Mouse (Mus musculus) MEL (cell line): ENCODE measurements around the gene Baz1a.

Experiments
- MEF2A ChIP-seq: IDR thresholded peaks from 2 replicates; pipeline ENCODE4 v1.6.1; 2014; ENCODE audit warnings: low read depth, mild to moderate bottlenecking, inconsistent platforms, low read length, improper control_type of control experiment; ENCODE audit not compliant: poor library complexity, insufficient replicate concordance, severe bottlenecking; ENCODE audit errors: extremely low read depth
- TCF12 ChIP-seq: IDR thresholded peaks from 2 replicates; pipeline ENCODE4 v1.6.1; 2014; ENCODE audit warnings: low read depth, mild to moderate bottlenecking, inconsistent platforms, low read length, improper control_type of control experiment, moderate library complexity
- UBTF ChIP-seq: IDR thresholded peaks from 2 replicates; pipeline ENCODE4 v1.6.1; 2012; ENCODE audit warnings: low read depth, mild to moderate bottlenecking, inconsistent platforms, low read length, improper control_type of control experiment, moderate library complexity, borderline replicate concordance; ENCODE audit not compliant: insufficient read depth
- USF2 ChIP-seq, 2 experiments: IDR thresholded peaks; 2 replicates each; pipeline ENCODE4 v1.6.1; 2011 to 2012; ENCODE audit warnings: improper control_type of control experiment in 2 of 2, low read length in 2 of 2, borderline replicate concordance in 1 of 2, inconsistent platforms in 1 of 2, low read depth in 1 of 2, mild to moderate bottlenecking in 1 of 2; ENCODE audit not compliant: insufficient read depth in 1 of 2
- ZMIZ1 ChIP-seq: IDR thresholded peaks from 2 replicates; pipeline ENCODE4 v1.6.1; 2012; ENCODE audit warnings: low read depth, mild to moderate bottlenecking, inconsistent platforms, low read length, improper control_type of control experiment, moderate library complexity

- TF ChIP-seq MEF2A (no peak), USF2 (IDR thresholded peaks at IDR 0.05; ENCODE audit: borderline replicate concordance in 1 of 2, insufficient read depth in 1 of 2, low read depth in 1 of 2, low read length in 2 of 2) (no peak), ZMIZ1 (no peak), UBTF (no peak), TCF12 (no peak)
These were observed 103.8 kb downstream of the Baz1a start for GRCm38 (mm10) chr12:54910387-54910786.
